Mouse (Mus musculus) adrenal gland, adult (tissue): ENCODE measurements around the gene Lsamp.
A peak's percentile ranks its signal among the peaks of the same experiment; 100 is the strongest.

Experiments used
- DNase-seq, 2 experiments: peaks; one replicate each; pipeline ENCODE4 v3.0.0; 2022 to 2023; ENCODE audit warnings: low spot score in 1 of 2; ENCODE audit not compliant: inconsistent age in 2 of 2

Gene Lsamp

GRCm38 (mm10) chr16:40897768-40898327 lies 913.7 kb downstream of the Lsamp start:
- no peak for DNase-seq

GRCm38 (mm10) chr16:40907892-40908291 lies 923.7 kb downstream of the Lsamp start:
- DNase-seq, result no peak

- DNase-seq, result no peak
Measured at GRCm38 (mm10) chr16:40914141-40914540, 930.0 kb downstream of the Lsamp start.

GRCm38 (mm10) chr16:40930596-40930995 lies 946.4 kb downstream of the Lsamp start:
- no peak for DNase-seq

- DNase-seq, result no peak
Measured at GRCm38 (mm10) chr16:40942266-40942665, 958.1 kb downstream of the Lsamp start.

GRCm38 (mm10) chr16:40945834-40946233 lies 961.7 kb downstream of the Lsamp start:
- no peak for DNase-seq

- no peak for DNase-seq
Measured at GRCm38 (mm10) chr16:40948013-40948412, 963.9 kb downstream of the Lsamp start.

- no peak for DNase-seq
Measured at GRCm38 (mm10) chr16:40959211-40959610, 975.0 kb downstream of the Lsamp start.

- DNase-seq, result no peak
Measured at GRCm38 (mm10) chr16:40960586-40960985, 976.4 kb downstream of the Lsamp start.

GRCm38 (mm10) chr16:40968088-40968860 lies 984.1 kb downstream of the Lsamp start:
- DNase-seq, result peak; percentile 64 to 89

GRCm38 (mm10) chr16:40971382-40971781 lies 987.2 kb downstream of the Lsamp start:
- DNase-seq, result no peak

- no peak for DNase-seq
Measured at GRCm38 (mm10) chr16:40974084-40974483, 989.9 kb downstream of the Lsamp start.

GRCm38 (mm10) chr16:40983026-40983425 lies 998.9 kb downstream of the Lsamp start:
- DNase-seq, result no peak

GRCm38 (mm10) chr16:41007569-41007968 lies 1023.4 kb downstream of the Lsamp start:
- DNase-seq, result no peak

GRCm38 (mm10) chr16:41034746-41035145 lies 1050.6 kb downstream of the Lsamp start:
- no peak for DNase-seq

GRCm38 (mm10) chr16:41041686-41042085 lies 1057.5 kb downstream of the Lsamp start:
- no peak for DNase-seq

- DNase-seq, result no peak
Measured at GRCm38 (mm10) chr16:41063270-41063857, 1079.2 kb downstream of the Lsamp start.

- DNase-seq, result no peak
Measured at GRCm38 (mm10) chr16:41073470-41073869, 1089.3 kb downstream of the Lsamp start.

- no peak for DNase-seq
Measured at GRCm38 (mm10) chr16:41088648-41089047, 1104.5 kb downstream of the Lsamp start.

GRCm38 (mm10) chr16:41090092-41090491 lies 1105.9 kb downstream of the Lsamp start:
- no peak for DNase-seq

- DNase-seq, result no peak
Measured at GRCm38 (mm10) chr16:41091259-41091658, 1107.1 kb downstream of the Lsamp start.

- DNase-seq, result no peak
Measured at GRCm38 (mm10) chr16:41102805-41103204, 1118.6 kb downstream of the Lsamp start.
